Mouse (Mus musculus): ENCODE data around the gene Ankrd24. TPM values are rescaled to one million over a fixed set of nuclear protein-coding genes. Genes with fewer than 3 reads are reported as not detected.

Gene Ankrd24
- total RNA-seq (2021) = 10 to 100 TPM; 32.5 to 36.3 TPM
- long read RNA-seq, experiment 1, partial matches to known transcripts = 1 of 8 reads
- long read RNA-seq, experiment 1, other reads (novel, unspliced or antisense) = 4 of 8 reads
- long read RNA-seq, experiment 2, partial matches to known transcripts = 2 of 12 reads
- long read RNA-seq, experiment 2, other reads (novel, unspliced or antisense) = 7 of 12 reads

GRCm38 (mm10) chr10:81628390-81628789, at the start of gene Ankrd24:
Gene Ankrd24 (plus strand): TSS chr10:81628540.
- no peak for DNase-seq (ENCODE audit: low spot score in 2 of 2)

- no peak for DNase-seq (ENCODE audit: low spot score in 2 of 2)
Observed at GRCm38 (mm10) chr10:81579967-81580366, 48.4 kb upstream of the Ankrd24 start.

GRCm38 (mm10) chr10:81580441-81581070, 47.8 kb upstream of the Ankrd24 start:
- no peak for DNase-seq (ENCODE audit: low spot score in 2 of 2)

- no peak for DNase-seq (ENCODE audit: low spot score in 2 of 2)
Observed at GRCm38 (mm10) chr10:81583347-81583746, 45.0 kb upstream of the Ankrd24 start.

- DNase-seq (ENCODE audit: low spot score in 2 of 2) = no peak
Observed at GRCm38 (mm10) chr10:81588739-81589138, 39.6 kb upstream of the Ankrd24 start.

GRCm38 (mm10) chr10:81591846-81592245, 36.5 kb upstream of the Ankrd24 start:
- no peak for DNase-seq (ENCODE audit: low spot score in 2 of 2)

GRCm38 (mm10) chr10:81592631-81593030, 35.7 kb upstream of the Ankrd24 start:
- no peak for DNase-seq (ENCODE audit: low spot score in 2 of 2)

GRCm38 (mm10) chr10:81593223-81593622, 35.1 kb upstream of the Ankrd24 start:
- DNase-seq (ENCODE audit: low spot score in 2 of 2) = no peak

- DNase-seq (ENCODE audit: low spot score in 2 of 2) = no peak
Observed at GRCm38 (mm10) chr10:81593935-81594334, 34.4 kb upstream of the Ankrd24 start.

GRCm38 (mm10) chr10:81595599-81595998, 32.7 kb upstream of the Ankrd24 start:
- DNase-seq (ENCODE audit: low spot score in 2 of 2) = no peak

- DNase-seq (ENCODE audit: low spot score in 2 of 2) = no peak
Observed at GRCm38 (mm10) chr10:81596611-81597010, 31.7 kb upstream of the Ankrd24 start.

GRCm38 (mm10) chr10:81597137-81597950, 31.0 kb upstream of the Ankrd24 start:
- DNase-seq (ENCODE audit: low spot score in 2 of 2) = no peak

GRCm38 (mm10) chr10:81598342-81598741, 30.0 kb upstream of the Ankrd24 start:
- DNase-seq (ENCODE audit: low spot score in 2 of 2) = no peak

GRCm38 (mm10) chr10:81598871-81599270, 29.5 kb upstream of the Ankrd24 start:
- no peak for DNase-seq (ENCODE audit: low spot score in 2 of 2)

- DNase-seq (ENCODE audit: low spot score in 2 of 2) = no peak
Observed at GRCm38 (mm10) chr10:81599630-81600029, 28.7 kb upstream of the Ankrd24 start.

GRCm38 (mm10) chr10:81600096-81600495, 28.2 kb upstream of the Ankrd24 start:
- no peak for DNase-seq (ENCODE audit: low spot score in 2 of 2)

- DNase-seq (ENCODE audit: low spot score in 2 of 2) = peak; percentile 88 to 95
Observed at GRCm38 (mm10) chr10:81600738-81601203, 27.6 kb upstream of the Ankrd24 start, which contains the start of gene Tle6. Gene Tle6 (minus strand): TSS chr10:81601073.

- no peak for DNase-seq (ENCODE audit: low spot score in 2 of 2)
Observed at GRCm38 (mm10) chr10:81601396-81601905, 26.9 kb upstream of the Ankrd24 start.

GRCm38 (mm10) chr10:81602741-81603151, 25.6 kb upstream of the Ankrd24 start:
- no peak for DNase-seq (ENCODE audit: low spot score in 2 of 2)

GRCm38 (mm10) chr10:81604019-81604967, 24.0 kb upstream of the Ankrd24 start:
- DNase-seq (ENCODE audit: low spot score in 2 of 2) = no peak
